Mouse (Mus musculus): ENCODE measurements at regions not wholly inside any gene's neighbourhood (a gene's known extent, or its start where the extent isn't known, plus 50 kb on each side); places are given as distances from the start of the nearest gene placed in this dataset.

GRCm38 (mm10) chr13:44182544-44183191, 398.1 kb downstream of the Cd83 start:
- DNase-seq (ENCODE audit: low spot score) = no peak

GRCm38 (mm10) chr13:44195365-44195764, 410.8 kb downstream of the Cd83 start:
- DNase-seq (ENCODE audit: low spot score) = no peak

- peak; percentile 56 for DNase-seq (ENCODE audit: low spot score)
Measured at GRCm38 (mm10) chr13:44206042-44206441, 421.5 kb downstream of the Cd83 start.

- DNase-seq (ENCODE audit: low spot score) = no peak
Measured at GRCm38 (mm10) chr13:44206448-44206847, 421.9 kb downstream of the Cd83 start.

GRCm38 (mm10) chr13:44207400-44208005, 422.9 kb downstream of the Cd83 start:
- no peak for DNase-seq (ENCODE audit: low spot score)

GRCm38 (mm10) chr13:44209036-44209435, 424.5 kb downstream of the Cd83 start:
- no peak for DNase-seq (ENCODE audit: low spot score)

GRCm38 (mm10) chr13:44210123-44210522, 425.5 kb downstream of the Cd83 start:
- DNase-seq (ENCODE audit: low spot score) = no peak

GRCm38 (mm10) chr13:44212356-44212755, 427.8 kb downstream of the Cd83 start:
- no peak for DNase-seq (ENCODE audit: low spot score)

GRCm38 (mm10) chr13:44212936-44213335, 428.4 kb downstream of the Cd83 start:
- DNase-seq (ENCODE audit: low spot score) = no peak

GRCm38 (mm10) chr13:44218266-44218665, 433.7 kb downstream of the Cd83 start:
- no peak for DNase-seq (ENCODE audit: low spot score)

- no peak for DNase-seq (ENCODE audit: low spot score)
Measured at GRCm38 (mm10) chr13:44221721-44222120, 437.1 kb downstream of the Cd83 start.

GRCm38 (mm10) chr13:44222335-44222734, 437.8 kb downstream of the Cd83 start:
- DNase-seq (ENCODE audit: low spot score) = no peak

GRCm38 (mm10) chr13:44227706-44228459, 443.3 kb downstream of the Cd83 start:
- DNase-seq (ENCODE audit: low spot score) = no peak

- no peak for DNase-seq (ENCODE audit: low spot score)
Measured at GRCm38 (mm10) chr13:44228540-44229135, 444.1 kb downstream of the Cd83 start.

GRCm38 (mm10) chr13:44229136-44229611, 444.6 kb downstream of the Cd83 start:
- no peak for DNase-seq (ENCODE audit: low spot score)

GRCm38 (mm10) chr13:44231403-44231802, 446.8 kb downstream of the Cd83 start:
- no peak for DNase-seq (ENCODE audit: low spot score)

GRCm38 (mm10) chr13:44231868-44232715, 447.5 kb downstream of the Cd83 start:
- no peak for DNase-seq (ENCODE audit: low spot score)

- DNase-seq (ENCODE audit: low spot score) = no peak
Measured at GRCm38 (mm10) chr13:44232716-44233051, 448.1 kb downstream of the Cd83 start.

GRCm38 (mm10) chr13:44234241-44234640, 449.7 kb downstream of the Cd83 start:
- DNase-seq (ENCODE audit: low spot score) = no peak

- DNase-seq (ENCODE audit: low spot score) = no peak
Measured at GRCm38 (mm10) chr13:44235236-44235635, 450.7 kb downstream of the Cd83 start.

- no peak for DNase-seq (ENCODE audit: low spot score)
Measured at GRCm38 (mm10) chr13:44235941-44236340, 451.4 kb downstream of the Cd83 start.

- DNase-seq (ENCODE audit: low spot score) = no peak
Measured at GRCm38 (mm10) chr13:44238308-44238707, 453.7 kb downstream of the Cd83 start.

Data from c-Kit-positive CD71-positive TER-119-positive erythroid progenitor cells, embryonic 14.5 days (primary cell).